Mouse (Mus musculus) cerebellum, postnatal 25 days (tissue): ENCODE measurements around the gene Nrip1.

Experiments used
- DNase-seq, 2 experiments: peaks; one replicate each; pipeline ENCODE4 v3.0.0; 2021; ENCODE audit warnings: mixed read lengths in 2 of 2

Gene Nrip1

GRCm38 (mm10) chr16:76310791-76311190 is 62.8 kb downstream of the Nrip1 start:
- no peak for DNase-seq

GRCm38 (mm10) chr16:76310286-76310685 is 63.3 kb downstream of the Nrip1 start:
- no peak for DNase-seq

GRCm38 (mm10) chr16:76309280-76309679 is 64.3 kb downstream of the Nrip1 start:
- peak in 1 of 2 experiments; percentile 35 for DNase-seq

GRCm38 (mm10) chr16:76307039-76307438 is 66.6 kb downstream of the Nrip1 start:
- DNase-seq = peak; percentile 60 to 78

GRCm38 (mm10) chr16:76306446-76306845 is 67.2 kb downstream of the Nrip1 start:
- no peak for DNase-seq

GRCm38 (mm10) chr16:76303436-76303835 is 70.2 kb downstream of the Nrip1 start:
- DNase-seq = no peak

GRCm38 (mm10) chr16:76301728-76302050 is 71.9 kb downstream of the Nrip1 start:
- no peak for DNase-seq

- DNase-seq = peak; percentile 57
Observed at GRCm38 (mm10) chr16:76301037-76301727, 72.4 kb downstream of the Nrip1 start.

GRCm38 (mm10) chr16:76300452-76300851 is 73.2 kb downstream of the Nrip1 start:
- no peak for DNase-seq

- DNase-seq = no peak
Observed at GRCm38 (mm10) chr16:76299511-76299910, 74.1 kb downstream of the Nrip1 start.

- no peak for DNase-seq
Observed at GRCm38 (mm10) chr16:76295322-76295721, 78.3 kb downstream of the Nrip1 start.

- DNase-seq = no peak
Observed at GRCm38 (mm10) chr16:76294550-76294949, 79.1 kb downstream of the Nrip1 start.

- peak; percentile 40 to 45 for DNase-seq
Observed at GRCm38 (mm10) chr16:76293765-76294463, 79.7 kb downstream of the Nrip1 start.

- no peak for DNase-seq
Observed at GRCm38 (mm10) chr16:76293176-76293575, 80.5 kb downstream of the Nrip1 start.

GRCm38 (mm10) chr16:76292656-76293055 is 81.0 kb downstream of the Nrip1 start:
- no peak for DNase-seq

- DNase-seq = no peak
Observed at GRCm38 (mm10) chr16:76291366-76291765, 82.3 kb downstream of the Nrip1 start.

- DNase-seq = no peak
Observed at GRCm38 (mm10) chr16:76289495-76289894, 84.1 kb downstream of the Nrip1 start.

- no peak for DNase-seq
Observed at GRCm38 (mm10) chr16:76283796-76284195, 89.8 kb downstream of the Nrip1 start.

GRCm38 (mm10) chr16:76281850-76282249 is 91.8 kb downstream of the Nrip1 start:
- DNase-seq = no peak

- DNase-seq = no peak
Observed at GRCm38 (mm10) chr16:76280365-76280764, 93.3 kb downstream of the Nrip1 start.

- DNase-seq = no peak
Observed at GRCm38 (mm10) chr16:76276271-76276670, 97.4 kb downstream of the Nrip1 start.

GRCm38 (mm10) chr16:76275584-76275983 is 98.0 kb downstream of the Nrip1 start:
- DNase-seq = no peak

- DNase-seq = peak; percentile 79 to 82
Observed at GRCm38 (mm10) chr16:76275166-76275565, 98.5 kb downstream of the Nrip1 start.

- DNase-seq = no peak
Observed at GRCm38 (mm10) chr16:76266635-76267268, 106.9 kb downstream of the Nrip1 start.
